Mouse (Mus musculus): ENCODE results near the gene Grk4. TPM values are rescaled to one million over a fixed set of nuclear protein-coding genes. Genes with fewer than 3 reads are reported as not detected.

Gene Grk4
- polyA plus RNA-seq, 1 experiment from 2014 or later = 1.7 TPM

GRCm38 (mm10) chr5:34800292-34800953 is 140.2 kb downstream of the Grk4 start:
- Histone ChIP-seq H3K4me1 (no peaks in the 10 kb centered on the region), H3K27ac (no peak overlapping the region), H3K9me3 (no peaks in the 10 kb centered on the region), H3K9ac (no peak overlapping the region), H3K27me3 (no peaks in the 10 kb centered on the region), H3K36me3 (replicated peaks) (peaks cover 60% of the 10 kb centered on the region), H3K4me2 (no peak overlapping the region), H3K4me3 (replicated peaks) (no peak overlapping the region)
- no peak for ATAC-seq (ENCODE audit: low FRiP score)
- 94% methylated on average over 5 of the region's 5 CpGs for WGBS

MicroRNAs encoded within 50 kb of the gene (microRNA counts, 519-probe panel; counts per million panel counts)
- not detected for microRNA mmu-miR-467g

Small RNAs within 50 kb of the gene (microRNA-seq; reads per million reads assigned to microRNA genes)
- not detected for gene Mir467g

Other genes starting within 250 kb of the Grk4 start
- gene Tnip2, start 146.4 kb upstream of the Grk4 start, polyA plus RNA-seq (2016; fragmentation: Nextera tagmentation; extraction: Ambion mirVana) = 6.7 and 9.2 TPM in 2 replicates
- gene Sh3bp2, start 134.5 kb upstream of the Grk4 start, polyA plus RNA-seq (2016; fragmentation: Nextera tagmentation; extraction: Ambion mirVana) = 18.5 and 20.1 TPM in 2 replicates
- gene Add1, start 86.7 kb upstream of the Grk4 start, polyA plus RNA-seq (2016; fragmentation: Nextera tagmentation; extraction: Ambion mirVana) = 197 and 211 TPM in 2 replicates
- 78.7 and 102 TPM in 2 replicates for gene Mfsd10, start 23.2 kb upstream of the Grk4 start, polyA plus RNA-seq (2016; fragmentation: Nextera tagmentation; extraction: Ambion mirVana)
- 26.7 and 29.7 TPM in 2 replicates for gene Nop14, start 231 bp upstream of the Grk4 start, polyA plus RNA-seq (2016; fragmentation: Nextera tagmentation; extraction: Ambion mirVana)
- 19.8 and 22.0 TPM in 2 replicates for gene Htt, start 101.4 kb downstream of the Grk4 start, polyA plus RNA-seq (2016; fragmentation: Nextera tagmentation; extraction: Ambion mirVana)
- gene Msantd1, start 247.6 kb downstream of the Grk4 start, polyA plus RNA-seq (2016; fragmentation: Nextera tagmentation; extraction: Ambion mirVana) = 3.0 and 3.4 TPM in 2 replicates

Data from forebrain, embryonic 12.5 days (tissue).